Mouse (Mus musculus) heart, postnatal 36 days (tissue): ENCODE results near the gene Rps7. TPM values are rescaled to one million over a fixed set of nuclear protein-coding genes. Genes with fewer than 3 reads are reported as not detected.

Experiments used
- DNase-seq, 2 experiments: peaks; one replicate each; pipeline ENCODE4 v3.0.0; 2021 to 2022
- intact Hi-C: fragments of 180-260 bp; cut with DNase I; formaldehyde crosslinking; loops from one replicate; pipeline ENCODE4 v1.15.1; 2025
- total RNA-seq, 2 experiments: library from RNA; stranded (reverse); gene quantifications; 2 replicates each; pipeline ENCODE4 v1.2.3; 2021

Gene Rps7
- 100 to 1,000 TPM; 264 to 294 TPM for total RNA-seq

- peak; percentile 93 to 95 for DNase-seq
- intact Hi-C loops: loop anchor here (1.0 to 2.0 kb wide), 3 partner anchors 13 to 115 kb away; partner anchors contain the start of genes Adi1, Eipr1, Rnaseh1 and Trappc12
Measured at GRCm38 (mm10) chr12:28635535-28636476, at the start of gene Rps7. Rps7 (minus strand) TSS chr12:28635953.

DNA sequence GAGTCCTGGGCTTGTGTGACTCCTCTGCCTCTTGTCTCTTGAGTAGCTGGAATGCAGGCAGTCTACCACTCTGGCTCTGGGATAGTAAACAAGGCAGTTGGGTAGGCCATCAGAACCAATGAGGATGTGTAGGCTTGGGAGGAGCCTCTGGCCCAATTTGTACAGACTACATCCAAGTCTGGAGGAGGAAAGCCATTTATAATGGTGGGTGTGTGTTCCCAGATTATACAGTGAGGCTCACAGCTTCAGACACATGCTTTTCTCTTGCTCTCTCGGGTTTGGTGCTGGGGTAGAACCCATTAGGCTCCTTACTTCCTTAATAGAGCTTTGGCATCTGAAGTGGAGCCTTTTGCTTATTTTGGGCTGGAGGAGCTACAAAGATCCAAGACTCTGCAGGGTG, 48.9 kb upstream of the Rps7 start:
- DNase-seq: no peak
- intact Hi-C loops: no loop called here

DNA sequence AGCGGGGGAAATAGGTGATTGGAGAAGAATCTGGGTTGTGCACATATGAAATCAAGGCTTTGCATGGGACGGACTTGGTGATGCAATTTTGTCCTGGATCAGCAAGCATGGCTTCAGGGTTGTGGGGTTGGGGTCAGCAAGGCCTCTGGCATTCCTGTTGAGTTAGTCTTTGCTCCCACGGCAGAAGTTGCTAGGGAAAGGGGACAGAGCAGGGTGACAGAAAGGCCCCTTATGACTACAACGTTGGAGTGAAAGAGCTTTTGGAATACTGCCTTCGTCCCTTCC, 40.1 kb upstream of the Rps7 start:
- no peak for DNase-seq
- intact Hi-C loops: loop anchor here (2.0 kb wide), 1 partner anchor 39 kb away; no protein-coding TSS in a partner anchor

GRCm38 (mm10) chr12:28675121-28675924, 39.6 kb upstream of the Rps7 start, which contains the start of gene Adi1:
Adi1 (plus strand) TSS chr12:28675231.
- DNase-seq: peak; percentile 70 to 83
- intact Hi-C loops: loop anchor here (2.0 kb wide), 1 partner anchor 39 kb away; no protein-coding TSS in a partner anchor

- intact Hi-C loops: loop anchor here (2.0 kb wide), 1 partner anchor 37 kb away; no protein-coding TSS in a partner anchor
- DNase-seq: no peak
Measured at GRCm38 (mm10) chr12:28674038-28674720, 38.4 kb upstream of the Rps7 start.

DNA sequence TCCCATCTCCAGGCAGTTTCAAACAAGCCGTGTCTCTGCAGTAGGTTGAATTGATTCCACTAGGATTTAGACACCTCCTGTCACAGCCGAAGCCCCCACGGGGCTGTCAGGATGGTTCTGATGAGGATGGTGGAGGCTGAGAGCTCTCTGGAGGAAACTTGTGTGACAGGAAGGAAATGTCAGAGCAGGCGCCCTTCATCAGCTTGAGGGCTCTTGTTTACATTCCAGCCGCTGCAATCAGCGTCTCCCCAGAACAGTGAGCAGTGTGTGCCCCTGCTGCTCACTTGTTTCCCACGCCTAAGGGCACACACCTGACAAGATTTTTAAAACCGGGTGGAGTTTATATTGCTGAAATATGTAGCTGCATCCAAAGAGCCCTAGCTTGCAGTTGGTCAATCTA, 31.5 kb upstream of the Rps7 start:
- intact Hi-C loops: no loop called here

GRCm38 (mm10) chr12:28666734-28667133, 31.0 kb upstream of the Rps7 start:
- intact Hi-C loops: no loop called here
- no peak for DNase-seq

More for the DNA sequence above, 31.5 kb upstream of the Rps7 start:
- no peak for DNase-seq

DNA sequence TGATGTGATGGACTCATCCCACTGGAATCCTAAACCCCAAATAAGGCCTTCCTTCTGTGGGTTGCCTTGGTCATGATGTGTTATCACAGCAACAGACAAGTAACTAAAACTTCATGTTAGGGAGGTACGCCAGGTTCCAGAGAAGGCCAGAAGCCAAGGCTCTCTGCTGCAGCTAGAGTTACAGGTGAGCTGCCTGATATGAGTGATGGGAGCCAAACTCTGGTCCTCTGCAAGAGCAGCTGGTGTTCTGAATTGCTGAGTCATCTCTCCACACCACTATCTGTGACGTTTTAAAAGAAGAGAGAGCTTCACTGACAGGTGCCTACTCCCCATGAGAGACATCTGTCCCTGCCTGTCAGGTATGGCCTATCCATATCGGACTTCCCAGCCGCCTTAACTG, 26.9 kb upstream of the Rps7 start:
- intact Hi-C loops: no loop called here
- DNase-seq: no peak

DNA sequence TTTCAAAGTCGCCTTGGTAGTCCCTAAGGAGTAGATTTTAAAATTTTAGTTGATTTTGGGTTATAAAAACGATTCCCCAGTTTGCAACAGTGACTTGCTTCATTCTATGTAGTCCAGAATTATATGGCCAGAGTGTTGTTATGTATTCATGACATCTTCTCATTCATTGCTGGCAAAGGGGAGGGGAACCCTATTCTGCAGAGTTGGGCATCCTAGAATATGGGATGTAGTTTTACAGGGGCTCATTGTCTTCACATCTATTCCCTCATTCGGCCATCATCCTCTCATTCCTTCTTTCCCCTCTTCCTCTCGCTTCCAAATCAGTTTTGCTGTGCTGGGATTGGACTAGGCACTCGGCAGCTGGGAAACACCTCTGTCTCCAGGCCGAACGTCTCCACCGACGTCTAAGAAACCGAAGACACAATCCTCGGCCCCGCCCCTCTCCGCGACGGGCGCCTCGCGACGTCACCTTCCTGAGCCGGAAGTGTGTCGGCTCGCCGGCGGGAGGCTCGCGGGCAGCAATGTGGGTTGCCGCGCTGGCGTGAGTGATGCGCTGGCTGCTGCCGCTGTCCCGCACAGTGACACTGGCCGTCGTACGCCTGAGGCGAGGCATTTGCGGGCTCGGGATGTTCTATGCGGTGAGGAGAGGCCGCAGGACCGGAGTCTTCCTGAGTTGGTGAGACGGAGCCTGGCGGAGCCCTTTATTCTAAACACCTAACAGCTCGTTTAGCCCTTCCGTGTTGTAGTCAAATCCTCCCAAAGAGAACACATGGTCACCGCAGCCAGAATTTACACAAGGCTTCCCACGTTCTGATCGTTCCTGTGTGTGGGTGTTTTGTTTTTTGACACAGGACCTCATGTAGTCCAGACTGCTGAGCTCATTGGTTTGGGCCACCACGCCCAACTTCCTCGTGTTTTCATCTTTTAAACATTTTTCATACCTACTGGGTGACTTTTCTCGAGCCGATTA, 13.7 kb upstream of the Rps7 start, which contains the start of gene Rnaseh1:
Gene Rnaseh1, plus strand, starts transcription at position 462 of the 970 bp plus-strand sequence.
- intact Hi-C loops: loop anchor here (1.0 kb wide), 1 partner anchor 13 kb away; no protein-coding TSS in a partner anchor

GRCm38 (mm10) chr12:28638778-28639177, 3.0 kb upstream of the Rps7 start:
- intact Hi-C loops: no loop called here
- no peak for DNase-seq

More for the DNA sequence above, 13.7 kb upstream of the Rps7 start, which contains the start of gene Rnaseh1:
- DNase-seq: peak; percentile 90 to 91

- intact Hi-C loops: loop anchor here (1.0 to 2.0 kb wide), 3 partner anchors 13 to 114 kb away; partner anchors contain the start of genes Adi1, Eipr1, Rnaseh1 and Trappc12
- no peak for DNase-seq
Measured at GRCm38 (mm10) chr12:28636543-28636942, 790 bp upstream of the Rps7 start.

DNA sequence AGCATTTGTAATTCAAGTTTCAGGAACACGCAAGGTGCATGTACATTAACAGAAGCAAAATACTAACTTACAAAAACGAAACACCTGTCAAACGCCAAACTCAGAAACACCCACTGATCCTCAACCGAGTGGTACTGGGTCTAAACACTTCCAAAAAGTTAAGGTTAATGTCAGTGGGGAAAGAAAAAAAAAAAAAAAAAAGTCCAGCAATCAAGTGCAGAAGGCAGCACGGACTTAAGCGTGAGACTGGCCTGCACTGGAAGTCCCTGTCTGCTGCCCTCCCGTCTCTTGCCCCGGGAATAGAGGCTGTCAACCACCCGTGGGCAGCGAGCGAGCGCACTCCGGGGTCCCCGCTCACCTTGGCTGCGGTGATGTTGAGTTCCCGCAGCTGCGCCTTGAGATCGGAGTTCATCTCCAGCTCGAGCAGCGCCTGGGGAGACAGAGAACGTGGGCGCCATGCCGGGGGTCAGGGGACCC, 657 bp downstream of the Rps7 start:
- no peak for DNase-seq
- intact Hi-C loops: no loop called here

GRCm38 (mm10) chr12:28628436-28628835, 7.3 kb downstream of the Rps7 start:
- DNase-seq: no peak
- intact Hi-C loops: no loop called here

GRCm38 (mm10) chr12:28627092-28627491, 8.7 kb downstream of the Rps7 start:
- intact Hi-C loops: no loop called here
- no peak for DNase-seq

DNA sequence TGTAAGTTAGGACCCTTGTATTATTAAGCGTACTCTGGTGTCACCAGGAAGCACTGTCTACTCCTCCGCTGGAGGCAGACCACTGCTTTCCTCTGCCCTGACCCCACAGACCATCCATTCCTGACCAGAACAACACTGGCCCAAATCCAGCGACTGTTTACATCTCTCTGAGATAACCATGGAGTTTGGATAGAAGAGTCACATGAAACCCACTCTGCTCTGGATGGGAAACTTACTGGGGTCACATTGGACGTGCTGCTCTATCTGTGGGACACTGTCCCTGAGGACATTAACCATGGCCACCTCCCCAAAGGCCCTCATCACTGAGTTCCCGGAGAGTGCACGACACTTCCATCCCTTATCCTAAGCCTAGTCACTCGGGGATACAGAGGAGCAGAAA, 10.3 kb downstream of the Rps7 start:
- DNase-seq: no peak
- intact Hi-C loops: no loop called here

DNA sequence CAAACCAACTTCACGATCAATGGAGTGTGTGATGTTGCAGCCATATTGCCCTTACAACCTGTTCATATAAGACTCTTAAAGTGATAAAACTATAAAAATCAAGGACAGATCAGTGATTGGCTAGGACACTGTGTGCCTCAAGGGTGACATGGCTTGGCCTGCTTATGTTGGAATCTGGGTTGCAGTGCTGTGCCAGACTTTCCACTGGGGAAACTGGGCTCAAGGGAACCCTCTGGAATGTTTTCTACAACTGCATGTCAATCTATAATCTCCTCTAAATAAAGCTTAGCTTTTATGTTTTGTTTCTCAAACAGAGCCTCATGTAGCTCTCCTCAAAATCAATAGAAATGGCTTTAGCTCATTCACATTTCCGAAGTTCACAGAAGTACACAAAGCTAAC, 11.5 kb downstream of the Rps7 start:
- DNase-seq: no peak
- intact Hi-C loops: no loop called here

DNA sequence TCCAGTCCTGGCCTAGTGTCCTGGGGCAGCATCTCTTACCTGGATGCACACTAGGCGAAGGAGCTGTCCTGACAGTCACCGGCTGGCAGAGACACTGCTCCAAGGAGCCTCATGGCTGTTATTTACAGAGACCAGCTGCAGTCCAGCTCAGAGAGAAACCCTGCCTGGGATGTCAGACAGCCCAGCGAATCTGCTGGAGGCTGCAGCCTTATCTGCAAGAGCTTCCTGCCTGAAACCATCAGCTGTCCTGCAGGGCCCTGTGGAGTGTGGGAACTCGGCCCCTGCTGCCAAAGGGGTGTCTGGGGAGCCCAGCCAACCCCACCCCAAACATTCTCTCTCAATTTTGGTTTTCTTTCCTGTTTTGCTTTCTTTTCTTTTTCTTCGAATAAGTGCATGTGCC, 12.6 kb downstream of the Rps7 start, which contains the start of gene Colec11:
Gene Colec11, minus strand, starts transcription at position 183 of the 400 bp plus-strand sequence.
- DNase-seq: peak; percentile 23 to 34

DNA sequence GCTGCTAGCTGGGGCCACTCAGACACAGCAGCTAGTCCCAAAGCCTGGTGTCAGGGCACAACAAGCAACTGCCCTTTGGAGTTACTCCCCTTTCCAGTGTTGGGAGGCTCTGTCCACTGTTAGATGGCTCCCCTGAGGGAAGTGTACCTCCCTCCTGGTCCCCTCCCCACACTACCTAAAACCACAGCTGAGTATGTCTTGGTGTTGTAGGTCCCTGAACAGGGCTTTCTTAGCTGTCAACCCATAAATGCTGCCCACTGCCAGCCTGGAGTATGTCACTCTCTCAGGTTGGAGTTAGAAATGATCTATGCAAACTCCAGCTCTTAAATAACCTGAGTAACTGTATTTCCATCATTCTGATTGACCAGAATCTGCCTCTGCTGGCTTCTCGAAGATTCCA, 13.1 kb downstream of the Rps7 start:
- DNase-seq: no peak
- intact Hi-C loops: no loop called here

More for the DNA sequence above, 12.6 kb downstream of the Rps7 start, which contains the start of gene Colec11:
- intact Hi-C loops: no loop called here

- no peak for DNase-seq
- intact Hi-C loops: no loop called here
Measured at GRCm38 (mm10) chr12:28622167-28622532, 13.6 kb downstream of the Rps7 start.
